Mouse (Mus musculus) neural tube, embryonic 13.5 days (tissue): ENCODE results near the gene 4930544D05Rik. TPM values are rescaled to one million over a fixed set of nuclear protein-coding genes. Genes with fewer than 3 reads are reported as not detected.

Source experiments
- ATAC-seq: fragments of 200-750 bp; cut with Nextera tagmentation; 2 replicates; pipeline ENCODE4 v1.8.0; 2017; ENCODE audit warnings: low read depth, mild to moderate bottlenecking, moderate TSS enrichment, moderate library complexity
- H3K27ac ChIP-seq: fragments of 300-500 bp; sonication (generic); replicated peaks from 2 replicates; pipeline ENCODE4 v1.5.1; 2015; ENCODE audit warnings: moderate library complexity, mild to moderate bottlenecking, inconsistent platforms
- H3K27me3 ChIP-seq: fragments of 300-500 bp; sonication (generic); 2 replicates; pipeline ENCODE4 v1.6.1; 2015; ENCODE audit warnings: mild to moderate bottlenecking, inconsistent platforms
- H3K36me3 ChIP-seq: fragments of 300-500 bp; sonication (generic); 2 replicates; pipeline ENCODE4 v1.6.1; 2015; ENCODE audit warnings: mild to moderate bottlenecking, inconsistent platforms
- H3K4me1 ChIP-seq: fragments of 300-500 bp; sonication (generic); replicated peaks from 2 replicates; pipeline ENCODE4 v1.6.1; 2015; ENCODE audit warnings: inconsistent platforms
- H3K4me2 ChIP-seq: fragments of 300-500 bp; sonication (generic); 2 replicates; pipeline ENCODE4 v1.6.1; 2015; ENCODE audit warnings: inconsistent platforms, mild to moderate bottlenecking, moderate library complexity
- H3K4me3 ChIP-seq: fragments of 300-500 bp; sonication (generic); 2 replicates; pipeline ENCODE4 v1.5.1; 2015; ENCODE audit warnings: mild to moderate bottlenecking, inconsistent platforms
- H3K9ac ChIP-seq: fragments of 300-500 bp; sonication (generic); 2 replicates; pipeline ENCODE4 v1.6.1; 2015; ENCODE audit warnings: moderate library complexity, mild to moderate bottlenecking, inconsistent platforms
- H3K9me3 ChIP-seq: fragments of 300-500 bp; sonication (generic); 2 replicates; pipeline ENCODE4 v1.6.1; 2016; ENCODE audit warnings: inconsistent platforms
- WGBS: fragments of 180-500 bp; shearing (Covaris S2); methylation state at CpG from one replicate; pipeline ENCODE4 v1.1.7; 2015; 5-methylcytosine and 5-hydroxymethylcytosine counted together
- polyA plus RNA-seq: library from polyadenylated mRNA; unstranded; fragments of >200 nt; fragmentation: Nextera tagmentation; extraction: Ambion mirVana; gene quantifications from 2 replicates; pipeline ENCODE4 v1.2.1, GENCODE M21; 2015

Gene 4930544D05Rik
- polyA plus RNA-seq, 1 experiment from 2014 or later, result not detected

- Histone ChIP-seq H3K4me2 (no peak overlapping the region), H3K36me3 (peaks cover 95% of the 10 kb centered on the region), H3K27ac (no peak overlapping the region), H3K27me3 (no peaks in the 10 kb centered on the region), H3K9ac (no peak overlapping the region), H3K9me3 (no peaks in the 10 kb centered on the region), H3K4me3 (no peak overlapping the region), H3K4me1 (no peaks in the 10 kb centered on the region)
- no peak for ATAC-seq
- 78% methylated on average over 12 of the region's 12 CpGs for WGBS
Observed at GRCm38 (mm10) chr11:70606717-70607116, 8.9 kb upstream of the 4930544D05Rik start.

DNA sequence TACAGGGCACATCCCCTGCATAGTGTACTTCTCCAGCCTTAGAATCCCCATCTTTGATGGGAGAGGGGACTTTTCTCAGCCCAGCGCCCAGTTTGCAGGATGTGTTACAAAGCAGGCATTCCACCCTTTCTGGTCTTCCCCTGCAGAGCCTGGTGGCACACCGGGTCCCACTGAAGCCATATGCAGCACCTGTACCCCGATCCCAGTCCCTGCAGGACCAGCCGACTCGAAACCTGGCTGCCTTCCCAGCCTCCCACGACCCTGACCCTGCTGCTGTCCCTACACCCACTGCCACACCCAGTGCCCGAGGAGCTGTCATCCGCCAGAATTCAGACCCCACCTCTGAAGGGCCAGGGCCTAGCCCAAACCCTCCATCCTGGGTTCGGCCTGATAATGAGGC is 8.0 kb upstream of the 4930544D05Rik start:
- Histone ChIP-seq H3K36me3 (peaks cover 97% of the 10 kb centered on the region), H3K9me3 (no peaks in the 10 kb centered on the region), H3K4me3 (no peak overlapping the region), H3K4me2 (no peak overlapping the region), H3K4me1 (no peaks in the 10 kb centered on the region), H3K27ac (no peak overlapping the region), H3K27me3 (no peaks in the 10 kb centered on the region), H3K9ac (no peak overlapping the region)
- ATAC-seq, result no peak
- WGBS, result 94% methylated on average over 9 of the region's 9 CpGs

GRCm38 (mm10) chr11:70608381-70609066 is 7.1 kb upstream of the 4930544D05Rik start:
- 87% methylated on average over 26 of the region's 26 CpGs for WGBS
- H3K27ac ChIP-seq, result no peak overlapping the region
- H3K27me3 ChIP-seq, result no peaks in the 10 kb centered on the region
- H3K4me1 ChIP-seq, result no peaks in the 10 kb centered on the region
- H3K4me2 ChIP-seq, result no peak overlapping the region
- H3K36me3 ChIP-seq, result peaks cover 99% of the 10 kb centered on the region
- H3K9me3 ChIP-seq, result no peaks in the 10 kb centered on the region
- H3K9ac ChIP-seq, result no peak overlapping the region
- ATAC-seq, result no peak
- no peak overlapping the region for H3K4me3 ChIP-seq

GRCm38 (mm10) chr11:70610752-70611151 is 4.9 kb upstream of the 4930544D05Rik start:
- H3K9ac ChIP-seq, result no peak overlapping the region
- H3K36me3 ChIP-seq, result peaks cover 80% of the 10 kb centered on the region
- WGBS, result 93% methylated on average over 4 of the region's 4 CpGs
- ATAC-seq, result no peak
- peaks cover 10% of the 10 kb centered on the region for H3K4me1 ChIP-seq
- H3K4me3 ChIP-seq, result no peak overlapping the region
- H3K27ac ChIP-seq, result no peak overlapping the region
- no peaks in the 10 kb centered on the region for H3K9me3 ChIP-seq
- H3K4me2 ChIP-seq, result no peak overlapping the region
- 0 out of 2 replicates have a peak, but pooled peaks cover 4% of the 10 kb centered on the region for H3K27me3 ChIP-seq

GRCm38 (mm10) chr11:70612505-70612904 is 3.1 kb upstream of the 4930544D05Rik start:
- peaks cover 10% of the 10 kb centered on the region for H3K4me1 ChIP-seq

DNA sequence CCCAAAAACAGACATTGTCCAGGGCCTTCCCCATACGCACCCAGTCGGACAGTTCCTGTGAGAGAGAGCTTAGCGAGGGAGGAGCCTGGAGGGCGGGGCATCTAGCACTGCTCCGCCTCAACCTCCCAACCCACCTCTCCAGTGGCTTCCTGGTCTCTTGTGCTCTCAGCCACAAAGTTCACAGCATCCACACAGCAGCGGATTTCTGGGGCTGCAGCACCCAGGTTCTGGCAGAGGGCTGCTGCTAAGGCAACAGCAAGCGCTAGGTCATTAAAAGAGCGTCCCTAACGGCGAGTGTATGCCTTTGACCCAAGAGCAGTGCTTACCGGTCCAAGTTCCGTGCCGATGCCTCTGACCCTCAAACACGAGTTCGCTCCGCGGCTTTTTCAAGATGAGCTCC is 574 bp upstream of the 4930544D05Rik start:
- peak; percentile 74; the same call in 1 of the 2 replicates for ATAC-seq
- no peak overlapping the region for H3K27ac ChIP-seq
- peaks cover 8% of the 10 kb centered on the region; the same call in 1 of the 2 replicates for H3K27me3 ChIP-seq
- WGBS, result 3% methylated on average over 17 of the region's 17 CpGs
- H3K9ac ChIP-seq, result peak overlapping the region; percentile 58
- H3K4me3 ChIP-seq, result peak overlapping the region; percentile 21
- H3K9me3 ChIP-seq, result no peaks in the 10 kb centered on the region
- H3K4me2 ChIP-seq, result peak overlapping the region; percentile 51
- H3K4me1 ChIP-seq, result peaks cover 10% of the 10 kb centered on the region
- H3K36me3 ChIP-seq, result peaks cover 40% of the 10 kb centered on the region

More at GRCm38 (mm10) chr11:70612505-70612904, 3.1 kb upstream of the 4930544D05Rik start:
- ATAC-seq, result no peak
- Histone ChIP-seq H3K27ac (no peak overlapping the region), H3K9me3 (no peaks in the 10 kb centered on the region), H3K4me2 (no peak overlapping the region), H3K4me3 (no peak overlapping the region), H3K36me3 (peaks cover 65% of the 10 kb centered on the region), H3K27me3 (peaks cover 8% of the 10 kb centered on the region; the same call in 1 of the 2 replicates), H3K9ac (no peak overlapping the region)
- WGBS, result 83% methylated on average over 7 of the region's 7 CpGs

DNA sequence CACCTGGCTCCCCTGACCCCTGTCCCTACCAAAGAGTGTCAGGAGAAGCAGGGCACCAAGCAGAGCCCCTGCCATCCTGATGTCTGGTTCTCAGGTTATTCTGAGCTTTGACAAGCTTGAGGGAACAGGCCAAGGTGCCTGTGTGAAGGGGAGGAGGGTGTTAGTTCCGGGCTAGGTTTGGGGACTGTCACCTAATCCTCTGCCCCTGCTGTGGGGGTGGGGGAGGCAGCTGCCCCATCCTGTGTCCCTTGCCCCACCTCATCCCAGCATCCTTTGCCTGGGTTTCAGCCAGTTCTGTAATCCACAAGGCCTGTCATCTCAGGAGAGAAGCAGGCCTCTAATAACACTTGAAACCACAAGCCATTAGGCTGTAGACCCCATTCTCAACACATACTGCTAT is 3.5 kb downstream of the 4930544D05Rik start, which contains the start of gene Chrne:
Chrne (minus strand) TSS at position 116 of the 400 bp plus-strand sequence.
- WGBS, result 59% methylated on average over 1 of the region's 1 CpGs

GRCm38 (mm10) chr11:70621972-70622814 is 6.5 kb downstream of the 4930544D05Rik start:
- H3K9me3 ChIP-seq, result no peaks in the 10 kb centered on the region
- H3K4me1 ChIP-seq, result no peaks in the 10 kb centered on the region
- no peak for ATAC-seq
- no peaks in the 10 kb centered on the region for H3K27me3 ChIP-seq
- WGBS, result 45% methylated on average over 7 of the region's 7 CpGs
- no peak overlapping the region for H3K27ac ChIP-seq
- H3K4me2 ChIP-seq, result no peak overlapping the region
- H3K9ac ChIP-seq, result no peak overlapping the region
- no peaks in the 10 kb centered on the region for H3K36me3 ChIP-seq
- H3K4me3 ChIP-seq, result no peak overlapping the region

More for the DNA sequence above, 3.5 kb downstream of the 4930544D05Rik start, which contains the start of gene Chrne:
- Histone ChIP-seq H3K36me3 (0 out of 2 replicates have a peak, but pooled peaks cover 3% of the 10 kb centered on the region), H3K4me1 (peaks cover 10% of the 10 kb centered on the region), H3K9me3 (no peaks in the 10 kb centered on the region), H3K27ac (no peak within 1 kb of the TSS), H3K4me3 (no peak within 1 kb of the TSS), H3K9ac (no peak within 1 kb of the TSS), H3K27me3 (peaks cover 8% of the 10 kb centered on the region; the same call in 1 of the 2 replicates), H3K4me2 (no peak within 1 kb of the TSS)
- no peak for ATAC-seq

- 82% methylated on average over 10 of the region's 10 CpGs for WGBS
- ATAC-seq, result no peak
Observed at GRCm38 (mm10) chr11:70623053-70623742, 7.5 kb downstream of the 4930544D05Rik start.

DNA sequence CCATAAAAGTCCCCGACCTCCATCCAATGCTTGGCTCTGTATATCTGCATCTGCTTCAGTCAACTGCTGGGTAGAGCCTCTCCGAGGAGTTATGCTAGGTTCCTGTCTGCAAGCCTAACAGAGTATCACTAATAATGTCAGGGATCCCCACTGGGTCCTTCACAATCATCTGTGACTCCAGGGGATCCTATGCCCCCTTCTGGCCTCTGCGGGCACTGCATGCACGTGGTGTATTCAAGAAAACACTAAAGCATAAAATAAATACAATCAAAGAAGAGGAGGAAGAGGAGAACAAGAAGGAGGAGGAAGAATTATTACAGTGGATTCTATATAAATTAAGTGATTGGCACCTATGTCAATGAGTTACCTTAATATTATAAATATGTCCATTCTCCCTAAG is 9.8 kb downstream of the 4930544D05Rik start:
- WGBS, result 47% methylated on average over 4 of the region's 4 CpGs
- no peaks in the 10 kb centered on the region for H3K4me1 ChIP-seq
- H3K4me3 ChIP-seq, result no peak overlapping the region
- no peak for ATAC-seq
- H3K4me2 ChIP-seq, result no peak overlapping the region
- no peak overlapping the region for H3K9ac ChIP-seq
- no peak overlapping the region for H3K27ac ChIP-seq
- no peaks in the 10 kb centered on the region for H3K9me3 ChIP-seq
- no peaks in the 10 kb centered on the region for H3K36me3 ChIP-seq
- H3K27me3 ChIP-seq, result no peaks in the 10 kb centered on the region

More at GRCm38 (mm10) chr11:70623053-70623742, 7.5 kb downstream of the 4930544D05Rik start:
- H3K36me3 ChIP-seq, result no peaks in the 10 kb centered on the region
- no peak overlapping the region for H3K4me3 ChIP-seq
- no peaks in the 10 kb centered on the region for H3K9me3 ChIP-seq
- H3K4me2 ChIP-seq, result no peak overlapping the region
- H3K27ac ChIP-seq, result no peak overlapping the region
- H3K27me3 ChIP-seq, result no peaks in the 10 kb centered on the region
- no peak overlapping the region for H3K9ac ChIP-seq
- no peaks in the 10 kb centered on the region for H3K4me1 ChIP-seq

DNA sequence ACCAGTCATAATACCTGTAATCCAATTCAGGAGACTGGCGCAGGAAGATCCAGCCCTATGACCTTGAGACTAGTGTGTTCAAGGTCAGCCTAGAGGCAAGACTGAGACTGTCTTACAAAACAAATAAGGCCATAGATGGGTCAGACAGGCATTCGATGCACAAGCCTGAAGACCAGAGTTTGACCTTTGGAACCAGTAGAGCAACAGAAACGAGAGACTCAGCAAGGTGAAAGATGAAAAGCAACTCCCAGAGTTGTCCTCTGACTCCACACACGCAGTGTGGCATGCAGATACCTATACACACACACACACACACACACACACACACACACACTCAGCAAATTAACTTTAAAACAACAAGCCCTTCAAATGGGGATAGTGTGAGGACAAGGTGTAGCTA is 11.2 kb downstream of the 4930544D05Rik start:
- no peaks in the 10 kb centered on the region for H3K36me3 ChIP-seq
- H3K9ac ChIP-seq, result no peak overlapping the region
- H3K4me1 ChIP-seq, result no peaks in the 10 kb centered on the region
- no peaks in the 10 kb centered on the region for H3K27me3 ChIP-seq
- no peak overlapping the region for H3K4me3 ChIP-seq
- H3K4me2 ChIP-seq, result no peak overlapping the region
- no peak for ATAC-seq
- no peaks in the 10 kb centered on the region for H3K9me3 ChIP-seq
- 73% methylated on average over 4 of the region's 4 CpGs for WGBS
- H3K27ac ChIP-seq, result no peak overlapping the region

DNA sequence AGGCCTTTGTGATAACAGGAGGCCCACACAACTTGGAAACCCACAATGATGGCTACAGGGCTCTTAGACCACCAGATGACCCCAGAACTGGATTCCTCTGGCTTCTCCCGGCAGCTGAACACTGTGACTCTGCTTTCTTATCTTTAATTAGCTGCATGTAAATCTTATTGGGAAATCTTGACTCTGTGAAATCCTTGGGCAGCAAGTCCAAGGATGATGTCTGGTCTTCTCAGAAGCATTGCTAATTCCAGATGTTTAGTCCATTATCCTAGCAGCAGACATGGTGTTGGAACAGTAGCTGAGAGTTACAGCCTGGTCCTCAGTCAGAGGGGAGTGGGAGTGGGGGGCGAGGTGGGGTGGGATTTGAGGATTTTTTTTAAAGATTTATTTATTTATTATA is 12.8 kb downstream of the 4930544D05Rik start:
- WGBS, result 82% methylated on average over 2 of the region's 2 CpGs
- Histone ChIP-seq H3K9ac (no peak overlapping the region), H3K4me2 (no peak overlapping the region), H3K4me1 (no peaks in the 10 kb centered on the region), H3K27ac (no peak overlapping the region), H3K9me3 (no peaks in the 10 kb centered on the region), H3K36me3 (no peaks in the 10 kb centered on the region), H3K4me3 (no peak overlapping the region), H3K27me3 (no peaks in the 10 kb centered on the region)
- no peak for ATAC-seq
